Mouse (Mus musculus) testis, adult 2 months (tissue): ENCODE measurements around the gene Adgrl4.

Experiments used
- CTCF ChIP-seq: fragments of 200-500 bp; IDR thresholded peaks from 2 replicates; pipeline ENCODE4 v1.5.1; 2012; ENCODE audit warnings: low read depth, mild to moderate bottlenecking, inconsistent platforms, low read length, moderate library complexity; ENCODE audit not compliant: control insufficient read depth, insufficient read depth, insufficient replicate concordance
- POLR2A ChIP-seq: fragments of 200-500 bp; IDR thresholded peaks from 2 replicates; pipeline ENCODE4 v1.6.1; 2012; ENCODE audit warnings: low read depth, mild to moderate bottlenecking, inconsistent platforms, low read length, moderate library complexity; ENCODE audit not compliant: control insufficient read depth

DNA sequence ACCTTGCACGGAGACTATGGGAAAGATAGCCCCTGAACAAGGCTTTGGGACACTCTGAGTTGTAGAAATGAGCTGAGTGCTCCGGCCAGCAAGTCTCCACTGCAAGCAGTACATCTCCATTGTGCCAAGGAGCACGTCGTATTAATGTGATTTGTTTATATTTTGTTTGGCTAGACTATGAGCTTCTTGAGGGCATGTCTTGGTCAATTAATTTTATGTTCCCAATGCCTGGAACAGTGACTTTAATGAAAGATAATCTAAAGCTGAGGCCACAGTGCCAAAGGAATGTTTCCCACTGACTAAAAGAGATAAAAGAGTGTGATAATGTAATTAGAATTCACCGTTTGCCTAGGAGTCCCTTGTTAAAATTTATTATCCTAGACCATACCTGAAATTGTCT is 119.9 kb downstream of the Adgrl4 start:
- TF ChIP-seq CTCF, result no peak
- TF ChIP-seq POLR2A, result no peak
